Comparison of ENCODE assay signal across 22 mouse cellular contexts in genomic region chr8:78543621-78544020, GRCm38 (mm10). TPM values are rescaled to one million over a fixed set of nuclear protein-coding genes. Genes with fewer than 3 reads are reported as not detected.
DNase-seq lines count a peak whose midpoint lies in the region; ATAC-seq lines count a peak whose summit lies in the region.
"Had no signal": no experiment of that assay in that cellular context is flagged by ENCODE, and none has a peak within 500 bp of the region (broad histone marks: within the 10 kb centered on the region; RNA-seq: fewer than 3 reads in every experiment).

No protein-coding gene starts in this region.

- H3K4me2 ChIP-seq in hindbrain, embryonic 12.5 days (replicated peaks) = no peak overlapping the region
- H3K4me2 ChIP-seq: forebrain, embryonic 13.5 days; heart, embryonic 11.5 days had no signal

- WGBS in hindbrain, embryonic 12.5 days = 17% methylated on average over 1 of the region's 1 CpGs
- 35% methylated on average over 1 of the region's 1 CpGs for WGBS in hindbrain, embryonic 10.5 days

- no peaks in the 10 kb centered on the region for H3K9me3 ChIP-seq in hindbrain, embryonic 12.5 days (replicated peaks)
- H3K9me3 ChIP-seq in hindbrain, embryonic 10.5 days = no peaks in the 10 kb centered on the region
- H3K9me3 ChIP-seq: forebrain, embryonic 10.5 days; forebrain, embryonic 13.5 days had no signal

- H3K4me1 ChIP-seq in hindbrain, embryonic 12.5 days = no peaks in the 10 kb centered on the region
- peaks cover 13% of the 10 kb centered on the region for H3K4me1 ChIP-seq in hindbrain, embryonic 10.5 days (replicated peaks)
- H3K4me1 ChIP-seq: forebrain, embryonic 13.5 days had no signal

- H3K27me3 ChIP-seq in hindbrain, embryonic 12.5 days = no peaks in the 10 kb centered on the region
- no peaks in the 10 kb centered on the region for H3K27me3 ChIP-seq in hindbrain, embryonic 10.5 days (ENCODE audit: insufficient read depth, poor library complexity, severe bottlenecking)
- H3K27me3 ChIP-seq: forebrain, embryonic 13.5 days had no signal

- no peak overlapping the region for H3K27ac ChIP-seq in hindbrain, embryonic 12.5 days
- no peak overlapping the region for H3K27ac ChIP-seq in hindbrain, embryonic 10.5 days
- H3K27ac ChIP-seq: forebrain, embryonic 10.5 days; forebrain, embryonic 13.5 days had no signal

- no peak overlapping the region for H3K4me3 ChIP-seq in hindbrain, embryonic 12.5 days
- H3K4me3 ChIP-seq in hindbrain, embryonic 10.5 days = no peak overlapping the region
- H3K4me3 ChIP-seq: forebrain, embryonic 10.5 days; forebrain, embryonic 13.5 days had no signal

- 0 out of 2 replicates have a peak, but pooled peaks have one; percentile 8 for ATAC-seq in hindbrain, embryonic 12.5 days (ENCODE audit: low FRiP score)
- ATAC-seq: CD4-positive, CD25-positive, alpha-beta regulatory T cell, adult 4 months; forebrain, embryonic 13.5 days; forebrain, embryonic 16.5 days; intestine, postnatal 0 days had no signal

- no peak overlapping the region for H3K9ac ChIP-seq in hindbrain, embryonic 12.5 days
- H3K9ac ChIP-seq: forebrain, embryonic 13.5 days had no signal

- H3K36me3 ChIP-seq in hindbrain, embryonic 12.5 days = peaks cover 14% of the 10 kb centered on the region; the same call in 1 of the 2 replicates
- H3K36me3 ChIP-seq in hindbrain, embryonic 10.5 days = peaks cover 36% of the 10 kb centered on the region

- no peak for DNase-seq in hindbrain, embryonic 10.5 days (ENCODE audit: low spot score)
- DNase-seq in 3T3-L1 (ENCODE audit: low read depth, low spot score) = peak; percentile 29
- peak; percentile 45 for DNase-seq in ES-CJ7 (ENCODE audit: low read depth, low spot score)
- peak; percentile 86 for DNase-seq in R1 (ENCODE audit: low read depth, low spot score)
- DNase-seq in adipocyte (ENCODE audit: low spot score) = no peak
- no peak for DNase-seq in adrenal gland, postnatal 25 days
- DNase-seq: adrenal gland, adult 2 months; adrenal gland, postnatal 14 days; cerebellum, adult 11-12 months; cerebellum, adult 8-10 months; cerebellum, postnatal 10 days; cerebellum, postnatal 36 days; gastrocnemius, postnatal 10 days; gastrocnemius, postnatal 36 days; kidney, adult 2 months had no signal

RNA-seq across cellular contexts. Expression of gene Slc10a7, which starts 34.5 kb away (rescaled TPM):
- 14.3 and 15.5 TPM in 2 replicates for polyA plus RNA-seq in hindbrain, embryonic 12.5 days (2016; fragmentation: Nextera tagmentation; extraction: Ambion mirVana)
- 9.3 and 12.1 TPM in 2 replicates for polyA plus RNA-seq in hindbrain, embryonic 10.5 days (2016; fragmentation: Nextera tagmentation; extraction: Ambion mirVana)
- total RNA-seq in adrenal gland, postnatal 25 days (2021) = 20.6 and 22.9 TPM in 2 replicates

RNA-seq across cellular contexts. Expression of gene Rbmxl1, which starts 34.9 kb away (rescaled TPM):
- 272 and 288 TPM in 2 replicates for polyA plus RNA-seq in hindbrain, embryonic 12.5 days (2016; fragmentation: Nextera tagmentation; extraction: Ambion mirVana)
- 311 and 371 TPM in 2 replicates for polyA plus RNA-seq in hindbrain, embryonic 10.5 days (2016; fragmentation: Nextera tagmentation; extraction: Ambion mirVana)
- total RNA-seq in adrenal gland, postnatal 25 days (2021) = 49.8 and 52.9 TPM in 2 replicates

Comparison
In these comparisons a context has a peak if more than half of its experiments do, and no peak if none do; other contexts are left out.
1. DNase-seq: peak in 3T3-L1 (single experiment), ES-CJ7 (single experiment) and R1 (single experiment); none in hindbrain, embryonic 10.5 days (single experiment), adipocyte (single experiment) and adrenal gland, postnatal 25 days (single experiment).